Mouse (Mus musculus) WW6 (cell line): Measurements from ENCODE around the gene Adh4.
"Not testable (repeated sequence)": the region's sequence is repeated elsewhere in the genome, so short reads cannot be mapped to it uniquely, and the experiment has no call there.

Experiments used
- DNase-seq: peaks from one replicate; pipeline ENCODE4 v3.0.0-alpha.2; 2013; ENCODE audit warnings: low read depth, low spot score

The Adh4 gene

DNA sequence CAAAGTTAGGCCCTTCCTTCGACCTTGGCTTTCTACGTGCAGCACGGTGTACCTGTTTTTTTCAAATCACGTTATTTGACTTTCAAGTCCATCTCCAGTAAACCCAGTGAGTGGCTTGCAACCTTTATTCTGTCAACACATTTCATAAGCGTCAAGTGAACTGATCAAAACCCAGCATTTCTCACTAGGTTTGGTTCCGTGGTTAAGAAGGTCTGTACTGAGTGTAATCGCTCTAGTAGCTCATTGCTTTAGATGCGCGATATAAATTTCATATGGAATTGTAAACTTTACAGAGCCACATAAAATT is 28.2 kb downstream of the Adh4 start:
- DNase-seq: no peak

DNA sequence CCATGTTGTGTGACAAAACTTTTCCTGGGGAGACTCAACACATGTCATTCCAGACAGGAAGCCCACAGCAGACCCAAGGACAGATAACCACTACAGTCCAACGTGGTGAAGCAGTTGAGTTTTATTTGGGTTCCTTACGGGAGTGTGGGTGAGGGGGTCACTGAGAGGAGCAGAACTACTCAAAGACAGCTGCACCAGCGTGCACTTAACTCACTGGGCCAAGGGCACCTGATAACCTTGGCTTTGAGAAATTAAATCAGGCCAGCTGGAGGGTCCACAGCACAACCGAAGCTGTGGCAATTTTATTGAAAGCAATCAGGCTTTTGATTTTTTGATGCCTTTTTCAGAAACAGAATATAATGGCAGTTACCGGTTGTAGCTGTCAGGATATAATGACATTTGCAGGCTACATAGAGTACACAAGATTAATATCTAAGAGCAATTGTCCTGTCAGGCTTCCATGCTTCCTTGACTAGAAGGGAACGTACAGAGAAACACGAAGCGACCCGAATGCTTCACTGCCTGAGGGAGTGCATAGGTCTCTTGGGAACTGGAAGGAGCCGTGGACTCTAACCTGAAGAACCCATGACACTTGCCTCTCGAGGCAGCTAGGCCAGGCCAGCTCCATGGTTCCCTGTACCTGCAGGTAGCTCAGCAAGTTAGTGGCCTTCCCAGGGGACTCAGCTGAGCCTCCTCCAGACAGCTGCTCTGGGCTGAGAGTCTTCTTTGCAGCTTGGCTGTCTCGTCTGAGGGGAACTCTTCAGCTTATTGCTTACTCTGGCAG is 33.0 kb downstream of the Adh4 start:
- DNase-seq: no peak

DNA sequence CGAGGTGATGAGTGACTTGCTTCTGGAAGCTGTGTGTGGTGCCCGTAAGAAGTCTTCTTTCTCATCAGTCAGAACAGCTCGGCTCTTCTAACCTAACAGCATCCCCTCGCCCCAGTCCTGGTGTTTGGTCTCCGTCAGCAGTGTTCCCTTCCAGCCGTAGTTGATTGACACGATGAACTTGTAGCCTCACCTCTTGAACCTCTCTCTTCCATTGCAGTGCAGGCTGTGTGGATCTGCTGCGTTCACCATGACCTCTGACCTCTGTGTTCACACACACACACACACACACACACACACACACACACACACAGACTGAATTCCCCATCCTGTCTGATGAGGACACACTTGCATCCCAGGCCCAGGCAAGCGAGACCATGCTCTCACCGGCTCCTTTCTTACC is 36.9 kb downstream of the Adh4 start:
- no peak for DNase-seq

DNA sequence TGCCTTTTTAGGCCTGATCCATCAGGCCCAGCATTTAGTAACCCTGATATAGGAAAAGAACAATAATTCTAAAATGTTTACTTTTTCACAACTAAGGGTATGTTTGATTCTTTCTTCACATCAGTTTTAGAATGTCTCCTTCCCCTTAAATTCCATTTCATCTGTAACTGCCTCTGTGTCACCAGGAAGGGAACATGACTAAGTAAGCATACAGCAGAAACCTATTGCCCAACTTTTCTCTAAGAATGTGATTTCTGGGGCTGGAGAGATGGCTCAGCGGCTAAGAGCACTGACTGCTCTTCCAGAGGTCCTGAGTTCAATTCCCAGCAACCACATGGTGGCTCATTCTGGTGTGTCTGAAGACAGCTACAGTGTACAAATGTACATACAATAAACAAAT is 39.0 kb downstream of the Adh4 start:
- DNase-seq: no peak

DNA sequence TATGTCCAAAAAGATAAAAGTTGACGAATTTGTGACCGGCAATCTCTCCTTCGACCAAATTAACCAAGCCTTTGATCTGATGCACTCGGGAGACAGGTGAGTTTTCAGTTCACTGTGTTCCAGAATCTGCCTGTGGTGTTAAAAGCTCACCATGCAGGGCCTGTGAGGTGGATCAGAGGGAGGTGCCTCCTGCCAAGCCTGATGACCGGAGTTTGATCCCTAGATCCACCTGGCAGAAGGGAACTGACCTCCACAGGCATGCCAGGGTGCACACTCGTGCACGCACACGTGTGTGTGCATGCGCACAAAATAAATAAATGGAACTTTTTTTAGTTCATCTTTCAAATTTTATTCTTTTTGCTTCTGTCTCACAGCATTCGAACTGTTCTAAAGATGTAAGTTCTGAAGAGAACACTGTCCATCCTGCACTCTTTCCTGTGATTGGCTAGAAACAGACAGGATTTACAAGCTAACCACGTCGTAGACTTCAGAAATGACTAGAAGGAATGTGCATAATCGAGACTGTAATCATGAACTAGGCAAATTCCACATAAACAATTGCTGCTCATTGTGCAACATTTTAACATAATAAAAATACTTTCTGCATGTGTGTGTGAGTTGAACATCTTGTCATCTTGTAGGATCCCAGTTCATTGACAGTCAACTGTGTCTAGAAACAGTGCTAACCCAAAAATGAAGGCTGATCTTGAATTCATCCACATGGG is 39.6 kb downstream of the Adh4 start:
- no peak for DNase-seq

DNA sequence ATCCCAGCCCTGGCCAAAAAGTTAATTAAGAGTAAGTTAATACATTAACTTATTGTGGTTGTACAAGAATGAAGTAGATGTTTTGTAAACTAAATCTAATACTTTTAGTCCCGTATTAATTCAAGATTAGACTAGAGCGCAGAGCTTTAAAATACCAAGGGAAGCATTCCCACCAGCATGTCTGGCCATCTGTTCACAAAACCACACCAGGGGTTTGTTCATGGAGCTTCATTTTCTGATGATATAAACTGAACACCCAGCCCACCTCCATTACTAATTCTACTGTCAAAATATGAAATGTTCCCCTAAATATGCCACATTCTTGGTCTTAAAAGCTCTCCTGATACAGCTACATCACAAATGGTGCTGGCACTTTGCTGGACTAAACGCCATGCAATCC is 43.2 kb downstream of the Adh4 start:
- no peak for DNase-seq

DNA sequence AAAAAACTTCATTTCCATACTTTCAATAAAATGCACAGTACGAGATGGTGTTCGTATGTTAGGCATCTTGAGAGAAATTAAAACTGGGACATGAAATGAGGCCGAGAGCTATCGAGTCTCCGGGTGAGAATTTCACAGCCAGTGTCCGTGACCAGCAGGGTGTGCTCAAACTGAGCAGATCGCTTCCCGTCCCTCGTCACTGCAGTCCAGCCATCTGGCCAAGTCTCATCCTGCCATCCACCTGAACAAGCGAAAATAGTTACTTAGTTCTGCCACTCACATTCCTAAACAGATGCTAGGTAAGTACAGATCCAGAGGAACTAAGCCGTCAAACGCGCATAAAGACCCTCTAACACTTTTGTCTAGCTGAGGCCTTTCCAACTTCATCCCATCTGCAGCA is 45.0 kb downstream of the Adh4 start:
- DNase-seq: no peak

DNA sequence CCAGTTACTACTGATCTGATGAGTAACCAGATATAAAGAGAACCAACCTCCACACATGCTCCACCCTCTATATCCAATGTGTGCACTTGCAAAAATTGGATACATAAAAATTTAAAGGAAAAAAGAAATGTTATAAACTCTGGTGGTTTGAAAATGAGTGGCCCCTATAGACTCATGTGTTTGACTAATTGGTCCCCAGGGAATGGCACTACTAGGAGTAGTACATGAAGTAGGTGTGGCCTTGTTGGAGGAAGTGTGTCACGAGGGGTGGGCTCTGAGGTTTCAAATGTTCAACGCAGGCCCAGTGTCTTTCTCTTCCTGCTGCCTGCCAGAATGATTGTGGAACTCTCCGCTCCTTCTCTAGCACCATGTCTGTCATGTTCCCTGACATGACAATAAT is 46.6 kb downstream of the Adh4 start:
- DNase-seq: no peak

DNA sequence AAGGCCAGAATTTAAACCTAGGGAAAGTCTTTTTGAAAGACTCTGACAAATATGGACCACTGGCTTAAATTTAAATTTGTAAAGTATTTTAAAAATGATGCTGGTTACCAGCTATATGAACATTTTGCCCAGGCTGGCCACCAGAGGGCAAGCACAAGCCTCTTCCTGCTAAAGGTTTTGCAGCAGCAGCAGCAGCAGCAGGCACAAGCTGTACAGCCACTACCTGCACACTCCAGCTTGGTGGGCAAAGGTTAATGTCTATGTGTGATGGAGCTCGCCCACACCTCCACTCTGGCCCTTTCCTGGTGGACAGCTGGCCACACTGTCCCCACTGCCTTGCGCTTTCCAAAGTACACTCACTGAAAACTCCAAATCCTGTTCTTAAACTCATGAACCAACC is 47.9 kb downstream of the Adh4 start:
- no peak for DNase-seq

DNA sequence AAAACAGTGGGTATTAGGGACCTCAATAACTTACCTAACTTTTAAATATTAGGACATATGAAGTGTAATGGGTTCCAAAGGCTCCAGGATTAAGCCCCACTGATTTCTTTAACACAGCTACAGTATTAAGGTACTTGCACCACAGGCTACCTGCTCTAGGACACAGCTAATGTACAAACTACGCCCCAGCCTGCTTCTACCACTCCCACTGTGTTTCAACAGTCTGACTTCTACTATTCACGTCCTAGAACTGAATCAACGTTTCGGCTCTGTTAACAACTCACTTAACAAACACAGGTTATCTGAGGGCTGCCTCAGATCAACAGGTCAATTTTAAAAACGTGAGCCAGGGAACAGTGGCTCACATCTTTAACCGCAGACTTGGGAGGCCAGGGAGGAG is 48.5 kb downstream of the Adh4 start:
- no peak for DNase-seq

DNA sequence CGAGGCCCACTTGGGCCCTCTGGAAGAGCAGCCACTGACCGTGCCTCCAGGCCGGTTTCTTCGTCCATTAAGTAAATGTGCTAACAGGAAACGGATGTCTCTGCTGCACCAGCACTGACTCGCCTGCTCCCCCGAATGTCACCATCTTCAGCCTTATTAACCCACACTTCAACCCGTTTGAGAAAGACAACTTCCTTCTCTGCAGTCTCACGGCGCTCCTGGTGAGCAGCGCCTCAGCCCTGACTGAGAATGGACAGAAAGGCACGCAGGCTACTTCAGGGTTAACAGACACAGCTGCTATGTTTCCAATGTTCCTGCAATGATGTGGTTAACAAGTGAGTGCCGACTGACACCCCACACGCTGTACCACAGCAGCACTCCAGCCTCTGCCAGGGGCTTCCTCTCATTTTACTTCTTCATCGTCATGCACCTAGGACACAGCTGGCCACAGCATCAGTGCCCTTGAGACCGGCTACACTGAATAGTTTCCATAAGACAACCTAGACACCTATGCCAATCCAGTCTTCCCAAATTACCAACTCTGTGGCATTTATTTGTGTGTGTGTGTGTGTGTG is 49.4 kb downstream of the Adh4 start:
- DNase-seq: no peak

DNA sequence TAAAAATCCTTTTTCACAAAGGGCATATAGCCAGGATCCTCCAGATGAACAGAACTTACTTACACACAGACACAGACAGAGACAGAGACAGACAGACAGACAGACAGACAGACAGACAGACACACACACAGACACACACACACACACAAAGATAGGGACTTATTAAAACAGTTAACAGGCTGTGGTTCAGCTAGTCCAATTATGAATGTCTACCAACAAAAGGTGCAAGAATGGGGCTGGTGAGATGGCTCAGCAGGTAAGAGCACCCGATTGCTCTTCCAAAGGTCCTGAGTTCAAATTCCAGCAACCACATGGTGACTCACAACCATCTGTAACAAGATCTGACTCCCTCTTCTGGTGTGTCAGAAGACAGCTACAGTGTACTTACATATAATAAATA is 51.4 kb downstream of the Adh4 start:
- DNase-seq: not testable (repeated sequence)

DNA sequence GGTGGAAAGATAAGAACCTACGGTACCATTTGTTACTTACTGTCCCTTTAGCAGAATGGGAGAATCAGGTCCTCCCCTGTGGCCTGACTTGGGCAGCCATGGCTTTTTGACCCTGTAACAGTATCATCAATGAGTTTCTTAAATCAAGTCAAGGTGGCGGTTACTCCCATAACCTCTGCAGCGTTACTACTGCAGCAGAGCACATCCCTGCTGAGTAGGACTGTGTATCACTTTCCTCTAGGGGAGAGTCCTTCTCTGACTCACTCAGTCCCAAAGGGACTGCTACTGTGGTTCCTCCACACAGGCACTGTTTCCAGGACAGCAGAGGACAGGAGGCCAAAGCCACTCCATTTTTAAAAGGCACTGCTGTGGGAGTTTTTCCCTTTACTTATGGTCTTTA is 55.8 kb downstream of the Adh4 start:
- no peak for DNase-seq

DNA sequence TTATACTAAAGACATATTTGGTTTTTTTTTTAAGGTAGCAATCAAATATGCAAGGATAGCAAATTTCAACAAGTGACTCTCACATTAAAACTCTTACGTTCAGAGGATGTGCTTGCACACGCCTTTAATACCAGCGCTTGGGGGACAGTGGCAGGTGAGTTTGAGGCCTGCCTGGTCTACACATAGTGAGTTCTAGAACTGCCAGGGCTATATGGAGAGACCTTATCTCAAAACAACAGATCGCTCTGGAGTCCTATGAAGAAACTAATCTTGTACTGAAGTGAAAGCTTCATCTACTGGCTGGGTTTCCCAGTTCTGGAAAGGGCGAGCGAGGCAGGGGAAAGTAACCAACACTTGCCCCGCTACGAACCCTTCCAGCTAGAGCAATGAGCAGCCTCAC is 64.2 kb downstream of the Adh4 start:
- no peak for DNase-seq
